Mouse (Mus musculus) liver, embryonic 14 days (tissue): ENCODE data around the gene H2al1g. TPM values are rescaled to one million over a fixed set of nuclear protein-coding genes. Genes with fewer than 3 reads are reported as not detected.

Experiments
- polyA plus RNA-seq: library from polyadenylated mRNA; depleted of rRNA; stranded (reverse); fragments of >200 nt; gene quantifications from 2 replicates; pipeline ENCODE4 v1.2.3, GENCODE M21; 2012; rRNA removed

Gene H2al1g
- not detected in 2 replicates for polyA plus RNA-seq

GRCm38 (mm10) chrX:11317956-11318355 lies at the start of gene H2al1g:
H2al1g (plus strand) TSS chrX:11318256.

GRCm38 (mm10) chrX:11298957-11299356 lies 19.1 kb upstream of the H2al1g start, which contains the start of gene H2al1a:
H2al1a (plus strand) TSS chrX:11299257.

DNA sequence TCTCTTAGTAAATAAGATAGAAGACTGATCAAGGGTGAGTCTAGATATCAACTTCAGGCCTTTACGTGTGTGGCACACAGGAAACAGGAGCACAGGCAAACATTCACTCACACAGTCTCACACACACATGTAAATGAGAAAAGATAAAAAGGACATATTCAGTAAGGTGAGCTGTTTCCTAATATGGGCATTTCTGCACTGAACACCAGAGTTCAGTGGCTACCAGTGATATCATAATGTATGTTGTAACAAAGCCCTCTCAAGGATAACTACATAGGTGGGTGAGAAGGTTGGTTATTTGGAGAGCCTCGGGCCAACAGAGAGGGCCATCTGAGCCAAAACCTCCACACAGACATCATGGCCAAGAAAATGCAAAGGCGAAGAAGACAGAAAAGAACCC lies 15.9 kb upstream of the H2al1g start, which contains the start of gene H2al1b:
Gene H2al1b, plus strand, starts transcription at position 301 of the 400 bp plus-strand sequence.

DNA sequence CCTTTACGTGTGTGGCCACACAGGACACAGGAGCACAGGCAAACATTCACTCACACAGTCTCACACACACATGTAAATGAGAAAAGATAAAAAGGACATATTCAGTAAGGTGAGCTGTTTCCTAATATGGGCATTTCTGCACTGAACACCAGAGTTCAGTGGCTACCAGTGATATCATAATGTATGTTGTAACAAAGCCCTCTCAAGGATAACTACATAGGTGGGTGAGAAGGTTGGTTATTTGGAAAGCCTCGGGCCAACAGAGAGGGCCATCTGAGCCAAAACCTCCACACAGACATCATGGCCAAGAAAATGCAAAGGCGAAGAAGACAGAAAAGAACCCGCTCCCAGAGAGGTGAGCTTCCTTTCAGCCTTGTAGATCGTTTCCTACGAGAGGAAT lies 12.7 kb upstream of the H2al1g start, which contains the start of gene H2al1c:
Gene H2al1c, plus strand, starts transcription at position 301 of the 400 bp plus-strand sequence.

DNA sequence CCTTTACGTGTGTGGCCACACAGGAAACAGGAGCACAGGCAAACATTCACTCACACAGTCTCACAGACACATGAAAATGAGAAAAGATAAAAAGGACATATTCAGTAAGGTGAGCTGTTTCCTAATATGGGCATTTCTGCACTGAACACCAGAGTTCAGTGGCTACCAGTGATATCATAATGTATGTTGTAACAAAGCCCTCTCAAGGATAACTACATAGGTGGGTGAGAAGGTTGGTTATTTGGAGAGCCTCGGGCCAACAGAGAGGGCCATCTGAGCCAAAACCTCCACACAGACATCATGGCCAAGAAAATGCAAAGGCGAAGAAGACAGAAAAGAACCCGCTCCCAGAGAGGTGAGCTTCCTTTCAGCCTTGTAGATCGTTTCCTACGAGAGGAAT lies 9.5 kb upstream of the H2al1g start, which contains the start of gene H2al1d:
Gene H2al1d, plus strand, starts transcription at position 301 of the 400 bp plus-strand sequence.

DNA sequence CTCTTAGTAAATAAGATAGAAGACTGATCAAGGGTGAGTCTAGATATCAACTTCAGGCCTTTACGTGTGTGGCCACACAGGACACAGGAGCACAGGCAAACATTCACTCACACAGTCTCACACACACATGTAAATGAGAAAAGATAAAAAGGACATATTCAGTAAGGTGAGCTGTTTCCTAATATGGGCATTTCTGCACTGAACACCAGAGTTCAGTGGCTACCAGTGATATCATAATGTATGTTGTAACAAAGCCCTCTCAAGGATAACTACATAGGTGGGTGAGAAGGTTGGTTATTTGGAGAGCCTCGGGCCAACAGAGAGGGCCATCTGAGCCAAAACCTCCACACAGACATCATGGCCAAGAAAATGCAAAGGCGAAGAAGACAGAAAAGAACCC lies 6.4 kb upstream of the H2al1g start, which contains the start of gene H2al1e:
Gene H2al1e, plus strand, starts transcription at position 301 of the 400 bp plus-strand sequence.

DNA sequence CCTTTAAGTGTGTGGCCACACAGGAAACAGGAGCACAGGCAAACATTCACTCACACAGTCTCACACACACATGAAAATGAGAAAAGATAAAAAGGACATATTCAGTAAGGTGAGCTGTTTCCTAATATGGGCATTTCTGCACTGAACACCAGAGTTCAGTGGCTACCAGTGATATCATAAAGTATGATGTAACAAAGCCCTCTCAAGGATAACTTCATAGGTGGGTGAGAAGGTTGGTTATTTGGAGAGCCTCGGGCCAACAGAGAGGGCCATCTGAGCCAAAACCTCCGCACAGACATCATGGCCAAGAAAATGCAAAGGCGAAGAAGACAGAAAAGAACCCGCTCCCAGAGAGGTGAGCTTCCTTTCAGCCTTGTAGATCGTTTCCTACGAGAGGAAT lies 3.2 kb upstream of the H2al1g start, which contains the start of gene H2al1f:
Gene H2al1f, plus strand, starts transcription at position 301 of the 400 bp plus-strand sequence.

DNA sequence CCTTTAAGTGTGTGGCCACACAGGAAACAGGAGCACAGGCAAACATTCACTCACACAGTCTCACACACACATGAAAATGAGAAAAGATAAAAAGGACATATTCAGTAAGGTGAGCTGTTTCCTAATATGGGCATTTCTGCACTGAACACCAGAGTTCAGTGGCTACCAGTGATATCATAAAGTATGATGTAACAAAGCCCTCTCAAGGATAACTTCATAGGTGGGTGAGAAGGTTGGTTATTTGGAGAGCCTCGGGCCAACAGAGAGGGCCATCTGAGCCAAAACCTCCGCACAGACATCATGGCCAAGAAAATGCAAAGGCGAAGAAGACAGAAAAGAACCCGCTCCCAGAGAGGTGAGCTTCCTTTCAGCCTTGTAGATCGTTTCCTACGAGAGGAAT lies 3.1 kb downstream of the H2al1g start, which contains the start of gene H2al1h:
Gene H2al1h, plus strand, starts transcription at position 301 of the 400 bp plus-strand sequence.

DNA sequence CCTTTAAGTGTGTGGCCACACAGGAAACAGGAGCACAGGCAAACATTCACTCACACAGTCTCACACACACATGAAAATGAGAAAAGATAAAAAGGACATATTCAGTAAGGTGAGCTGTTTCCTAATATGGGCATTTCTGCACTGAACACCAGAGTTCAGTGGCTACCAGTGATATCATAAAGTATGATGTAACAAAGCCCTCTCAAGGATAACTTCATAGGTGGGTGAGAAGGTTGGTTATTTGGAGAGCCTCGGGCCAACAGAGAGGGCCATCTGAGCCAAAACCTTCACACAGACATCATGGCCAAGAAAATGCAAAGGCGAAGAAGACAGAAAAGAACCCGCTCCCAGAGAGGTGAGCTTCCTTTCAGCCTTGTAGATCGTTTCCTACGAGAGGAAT lies 6.3 kb downstream of the H2al1g start, which contains the start of gene H2al1i:
Gene H2al1i, plus strand, starts transcription at position 301 of the 400 bp plus-strand sequence.

DNA sequence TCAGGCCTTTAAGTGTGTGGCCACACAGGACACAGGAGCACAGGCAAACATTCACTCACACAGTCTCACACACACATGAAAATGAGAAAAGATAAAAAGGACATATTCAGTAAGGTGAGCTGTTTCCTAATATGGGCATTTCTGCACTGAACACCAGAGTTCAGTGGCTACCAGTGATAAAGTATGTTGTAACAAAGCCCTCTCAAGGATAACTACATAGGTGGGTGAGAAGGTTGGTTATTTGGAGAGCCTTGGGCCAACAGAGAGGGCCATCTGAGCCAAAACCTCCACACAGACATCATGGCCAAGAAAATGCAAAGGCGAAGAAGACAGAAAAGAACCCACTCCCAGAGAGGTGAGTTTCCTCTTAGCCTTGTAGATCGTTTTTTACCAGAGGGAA lies 9.5 kb downstream of the H2al1g start, which contains the start of gene H2al1j:
Gene H2al1j, plus strand, starts transcription at position 301 of the 400 bp plus-strand sequence.

Other genes with a start within 250 kb of the H2al1g start
- not detected in 2 replicates for gene H2al1a, start 19.0 kb upstream of the H2al1g start, polyA plus RNA-seq
- not detected in 2 replicates for gene H2al1b, start 15.8 kb upstream of the H2al1g start, polyA plus RNA-seq
- gene H2al1c, start 12.6 kb upstream of the H2al1g start, polyA plus RNA-seq, result not detected in 2 replicates
- not detected in 2 replicates for gene H2al1d, start 9.4 kb upstream of the H2al1g start, polyA plus RNA-seq
- not detected in 2 replicates for gene H2al1e, start 6.3 kb upstream of the H2al1g start, polyA plus RNA-seq
- gene H2al1f, start 3.1 kb upstream of the H2al1g start, polyA plus RNA-seq, result not detected in 2 replicates
- not detected in 2 replicates for gene H2al1h, start 3.2 kb downstream of the H2al1g start, polyA plus RNA-seq
- gene H2al1i, start 6.4 kb downstream of the H2al1g start, polyA plus RNA-seq, result not detected in 2 replicates
- gene H2al1j, start 9.6 kb downstream of the H2al1g start, polyA plus RNA-seq, result not detected in 2 replicates